14 mouse cellular contexts compared by ENCODE assay signal in genomic region chr9:46482859-46483443, GRCm38 (mm10).
DNase-seq lines count a peak whose midpoint lies in the region; ATAC-seq and TF ChIP-seq lines count a peak whose summit lies in the region.
"Had no signal": no experiment of that assay in that cellular context is flagged by ENCODE, and none has a peak within 500 bp of the region (broad histone marks: within the 10 kb centered on the region; RNA-seq: fewer than 3 reads in every experiment).

No protein-coding gene starts in this region.

- no peak overlapping the region for H3K27ac ChIP-seq in ES-Bruce4 (ENCODE audit: insufficient read depth, low read length)
- H3K27ac ChIP-seq in forebrain, postnatal 0 days (ENCODE audit: low read depth, low read length) = no peak overlapping the region
- peak overlapping the region; percentile 61 for H3K27ac ChIP-seq in midbrain, embryonic 15.5 days
- H3K27ac ChIP-seq: limb, embryonic 15.5 days had no signal

- DNase-seq in ZHBTc4 (ENCODE audit: low read depth, low spot score) = peak; percentile 40
- DNase-seq in forebrain, postnatal 0 days = peak; percentile 55
- DNase-seq in gastrocnemius, adult 8-10 months (ENCODE audit: low spot score in 2 of 2) = no peak
- no peak for DNase-seq in layer of hippocampus, postnatal 25 days (ENCODE audit: extremely low spot score in 1 of 2, low spot score in 1 of 2)
- no peak for DNase-seq in gastrocnemius, postnatal 14 days
- DNase-seq: adrenal gland, postnatal 14 days; cerebellum, postnatal 25 days; heart, postnatal 10 days; kidney, postnatal 14 days; lung, postnatal 36 days; thymus, postnatal 36 days had no signal

- WGBS in forebrain, postnatal 0 days = 20% methylated on average over 5 of the region's 5 CpGs
- WGBS in midbrain, embryonic 15.5 days = 19% methylated on average over 5 of the region's 5 CpGs

- no peak overlapping the region for H3K9ac ChIP-seq in ES-Bruce4 (ENCODE audit: low read depth, poor library complexity, severe bottlenecking)
- 0 out of 2 replicates have a peak overlapping the region, but pooled peaks have one; percentile 1 for H3K9ac ChIP-seq in forebrain, postnatal 0 days
- no peak overlapping the region for H3K9ac ChIP-seq in midbrain, embryonic 15.5 days
- H3K9ac ChIP-seq: limb, embryonic 15.5 days had no signal

- TF ChIP-seq CTCF in ES-Bruce4 (IDR thresholded peaks at IDR 0.05; ENCODE audit: low read depth, low read length) = peak; percentile 44
- TF ChIP-seq CTCF in forebrain, postnatal 0 days (IDR thresholded peaks at IDR 0.05; ENCODE audit: low read depth) = peak; percentile 54

- no peak overlapping the region for H3K4me2 ChIP-seq in forebrain, postnatal 0 days (ENCODE audit: low read depth)
- H3K4me2 ChIP-seq in midbrain, embryonic 15.5 days = no peak overlapping the region
- H3K4me2 ChIP-seq: limb, embryonic 15.5 days had no signal

- intact Hi-C loops in gastrocnemius, postnatal 14 days (cut with DNase I; ENCODE audit: low total_unique reads) = no loop called here

- no peak overlapping the region for H3K4me3 ChIP-seq in ES-Bruce4 (ENCODE audit: low read depth, low read length)
- H3K4me3 ChIP-seq in forebrain, postnatal 0 days (ENCODE audit: low read depth, low read length) = no peak overlapping the region
- H3K4me3 ChIP-seq in midbrain, embryonic 15.5 days = no peak overlapping the region
- H3K4me3 ChIP-seq: limb, embryonic 15.5 days had no signal

- TF ChIP-seq POLR2A in ES-Bruce4 (IDR thresholded peaks at IDR 0.05; ENCODE audit: insufficient read depth, low read length) = no peak

- no peaks in the 10 kb centered on the region for H3K9me3 ChIP-seq in ES-Bruce4 (replicated peaks; ENCODE audit: control insufficient read depth, insufficient read depth, low read length, poor library complexity, severe bottlenecking)
- H3K9me3 ChIP-seq in forebrain, postnatal 0 days (ENCODE audit: low read length) = no peaks in the 10 kb centered on the region
- no peaks in the 10 kb centered on the region for H3K9me3 ChIP-seq in midbrain, embryonic 15.5 days
- H3K9me3 ChIP-seq: limb, embryonic 15.5 days had no signal

- H3K4me1 ChIP-seq in ES-Bruce4 (ENCODE audit: control insufficient read depth, insufficient read depth, low read length) = no peaks in the 10 kb centered on the region
- H3K4me1 ChIP-seq in forebrain, postnatal 0 days (ENCODE audit: insufficient read depth) = peaks cover 13% of the 10 kb centered on the region
- H3K4me1 ChIP-seq in midbrain, embryonic 15.5 days = peaks cover 25% of the 10 kb centered on the region

- peak; percentile 40; the same call in 1 of the 2 replicates for ATAC-seq in forebrain, postnatal 0 days
- peak; percentile 33; the same call in 1 of the 2 replicates for ATAC-seq in midbrain, embryonic 15.5 days (replicated peaks)

- H3K27me3 ChIP-seq in ES-Bruce4 (ENCODE audit: control insufficient read depth, insufficient read depth, low read length, poor library complexity, severe bottlenecking) = no peaks in the 10 kb centered on the region
- H3K27me3 ChIP-seq in forebrain, postnatal 0 days (ENCODE audit: insufficient read depth, low read length) = no peaks in the 10 kb centered on the region
- H3K27me3 ChIP-seq in midbrain, embryonic 15.5 days (replicated peaks) = no peaks in the 10 kb centered on the region
- H3K27me3 ChIP-seq: limb, embryonic 15.5 days had no signal

- no peak for TF ChIP-seq EP300 in ES-Bruce4 (IDR thresholded peaks at IDR 0.05; ENCODE audit: insufficient read depth, low read depth, low read length)

- no peaks in the 10 kb centered on the region for H3K36me3 ChIP-seq in ES-Bruce4 (ENCODE audit: control insufficient read depth, insufficient read depth, low read length, poor library complexity, severe bottlenecking)
- H3K36me3 ChIP-seq in forebrain, postnatal 0 days (ENCODE audit: insufficient read depth) = no peaks in the 10 kb centered on the region
- H3K36me3 ChIP-seq in midbrain, embryonic 15.5 days (replicated peaks) = no peaks in the 10 kb centered on the region
- H3K36me3 ChIP-seq: limb, embryonic 15.5 days had no signal

Comparison
In these comparisons a context has a peak if more than half of its experiments do, and no peak if none do; other contexts are left out.
1. DNase-seq: peak in ZHBTc4 (single experiment) and forebrain, postnatal 0 days (single experiment); none in gastrocnemius, adult 8-10 months (0 of 2), layer of hippocampus, postnatal 25 days (0 of 2) and gastrocnemius, postnatal 14 days (single experiment).